Mouse (Mus musculus) G1E (cell line): ENCODE data around the gene Wdr92. TPM values are rescaled to one million over a fixed set of nuclear protein-coding genes. Genes with fewer than 3 reads are reported as not detected.

Experiments
- ATAC-seq: 2 replicates; pipeline ENCODE4 v1.8.0; 2016; ENCODE audit warnings: mild to moderate bottlenecking; ENCODE audit not compliant: insufficient number of reproducible peaks, poor library complexity, low FRiP score, severe bottlenecking; ENCODE audit errors: extremely low read depth
- DNase-seq: peaks from one replicate; pipeline ENCODE4 v3.0.0; 2012; ENCODE audit warnings: low spot score
- H3K27me3 ChIP-seq: 2 replicates; pipeline ENCODE4 v1.6.1; 2012; ENCODE audit warnings: mild to moderate bottlenecking, low read length, inconsistent platforms; ENCODE audit not compliant: insufficient read depth
- H3K36me3 ChIP-seq: replicated peaks from 2 replicates; pipeline ENCODE3; 2012; ENCODE audit warnings: mild to moderate bottlenecking, inconsistent platforms
- H3K4me1 ChIP-seq: 2 replicates; pipeline ENCODE4 v1.6.1; 2012; ENCODE audit warnings: low read depth, low read length, inconsistent platforms, mixed read lengths; ENCODE audit not compliant: insufficient read depth
- H3K4me3 ChIP-seq: 2 replicates; pipeline ENCODE4 v1.5.1; 2012; ENCODE audit warnings: low read depth, mild to moderate bottlenecking, inconsistent platforms, low read length, moderate library complexity, mixed read lengths
- H3K9me3 ChIP-seq: replicated peaks from 2 replicates; pipeline ENCODE4 v1.6.1; 2012; ENCODE audit warnings: inconsistent platforms
- CTCF ChIP-seq: IDR thresholded peaks from 2 replicates; pipeline ENCODE4 v1.5.1; 2012; ENCODE audit warnings: low read depth, low read length, inconsistent platforms, mixed read lengths
- GATA1 ChIP-seq: IDR thresholded peaks from 2 replicates; pipeline ENCODE4 v1.6.1; 2012; ENCODE audit warnings: borderline replicate concordance, low read length, inconsistent platforms, mixed read lengths
- GATA2 ChIP-seq: IDR thresholded peaks from 2 replicates; pipeline ENCODE4 v1.6.1; 2012; ENCODE audit warnings: low read depth, low read length, inconsistent platforms, borderline replicate concordance
- POLR2AphosphoS5 ChIP-seq: IDR thresholded peaks from 2 replicates; pipeline ENCODE4 v1.6.1; 2012; ENCODE audit warnings: low read depth, low read length, inconsistent platforms; ENCODE audit not compliant: insufficient replicate concordance
- TAL1 ChIP-seq: conservative IDR thresholded peaks from 2 replicates; pipeline ENCODE4 v1.6.1; 2012; ENCODE audit warnings: low read depth, low read length, inconsistent platforms, mixed read lengths
- polyA plus RNA-seq: library from polyadenylated mRNA; stranded (reverse); fragments of >175 nt; gene quantifications from 2 replicates; pipeline ENCODE4 v1.2.3, GENCODE M21; 2012
- total RNA-seq, 2 experiments: library from RNA; stranded (forward) in 1 of 2; stranded (reverse) in 1 of 2; fragments of 200-1000 nt in 1 of 2; fragments of >200 nt in 1 of 2; fragmentation: Nextera tagmentation in 1 of 2; gene quantifications; 2 replicates each; pipeline ENCODE4 v1.2.3; 2014 to 2017

Wdr92 gene
- total and polyA plus RNA-seq, 3 experiments = 4.8 to 45.1 (median 29.6) TPM

- Histone ChIP-seq H3K36me3 (peaks cover 92% of the 10 kb centered on the region), H3K27me3 (no peaks in the 10 kb centered on the region), H3K9me3 (no peaks in the 10 kb centered on the region), H3K4me3 (no peak overlapping the region), H3K4me1 (no peaks in the 10 kb centered on the region; the same call in 1 of the 2 replicates)
- TF ChIP-seq GATA2 (no peak), TAL1 (no peak), POLR2AphosphoS5 (no peak), CTCF (no peak), GATA1 (no peak)
- ATAC-seq (no peak), DNase-seq (no peak)
Observed at GRCm38 (mm10) chr11:17199840-17200501, 18.1 kb downstream of the Wdr92 start.

GRCm38 (mm10) chr11:17200936-17201335, 19.0 kb downstream of the Wdr92 start:
- peaks cover 92% of the 10 kb centered on the region for H3K36me3 ChIP-seq
- DNase-seq (no peak), ATAC-seq (no peak)
- H3K9me3 ChIP-seq = no peaks in the 10 kb centered on the region
- H3K27me3 ChIP-seq = no peaks in the 10 kb centered on the region
- H3K4me3 ChIP-seq = no peak overlapping the region
- H3K4me1 ChIP-seq = peaks cover 1% of the 10 kb centered on the region; the same call in 1 of the 2 replicates
- no peak for TF ChIP-seq GATA2
- TF ChIP-seq CTCF = no peak
- no peak for TF ChIP-seq POLR2AphosphoS5
- no peak for TF ChIP-seq GATA1
- no peak for TF ChIP-seq TAL1

DNA sequence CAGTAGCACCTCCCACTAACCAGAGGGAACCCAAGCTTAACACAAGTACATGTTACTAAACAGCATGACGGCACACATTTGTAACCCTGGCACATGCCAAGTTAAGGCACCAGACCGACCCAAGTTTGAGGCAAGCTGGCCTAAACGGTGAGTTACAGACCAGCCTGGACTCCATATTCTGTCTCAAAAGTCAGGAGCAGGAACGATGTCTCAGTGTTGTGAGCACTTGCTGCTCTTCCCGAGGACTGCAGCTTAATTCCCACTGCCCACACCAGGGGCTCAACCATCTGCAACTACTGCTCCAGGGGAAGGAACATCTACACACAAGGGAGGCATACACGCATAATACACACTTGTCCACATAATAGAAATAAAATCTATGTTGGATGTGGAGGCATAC, 20.6 kb downstream of the Wdr92 start:
- DNase-seq (no peak), ATAC-seq (no peak)
- no peaks in the 10 kb centered on the region for H3K27me3 ChIP-seq
- H3K4me1 ChIP-seq = peaks cover 7% of the 10 kb centered on the region; the same call in 1 of the 2 replicates
- H3K9me3 ChIP-seq = no peaks in the 10 kb centered on the region
- H3K36me3 ChIP-seq = peaks cover 92% of the 10 kb centered on the region
- no peak for TF ChIP-seq TAL1
- TF ChIP-seq POLR2AphosphoS5 = peak; percentile 81; the same call in 1 of the 2 replicates
- TF ChIP-seq GATA2 = no peak
- no peak for TF ChIP-seq GATA1
- H3K4me3 ChIP-seq = no peak overlapping the region

DNA sequence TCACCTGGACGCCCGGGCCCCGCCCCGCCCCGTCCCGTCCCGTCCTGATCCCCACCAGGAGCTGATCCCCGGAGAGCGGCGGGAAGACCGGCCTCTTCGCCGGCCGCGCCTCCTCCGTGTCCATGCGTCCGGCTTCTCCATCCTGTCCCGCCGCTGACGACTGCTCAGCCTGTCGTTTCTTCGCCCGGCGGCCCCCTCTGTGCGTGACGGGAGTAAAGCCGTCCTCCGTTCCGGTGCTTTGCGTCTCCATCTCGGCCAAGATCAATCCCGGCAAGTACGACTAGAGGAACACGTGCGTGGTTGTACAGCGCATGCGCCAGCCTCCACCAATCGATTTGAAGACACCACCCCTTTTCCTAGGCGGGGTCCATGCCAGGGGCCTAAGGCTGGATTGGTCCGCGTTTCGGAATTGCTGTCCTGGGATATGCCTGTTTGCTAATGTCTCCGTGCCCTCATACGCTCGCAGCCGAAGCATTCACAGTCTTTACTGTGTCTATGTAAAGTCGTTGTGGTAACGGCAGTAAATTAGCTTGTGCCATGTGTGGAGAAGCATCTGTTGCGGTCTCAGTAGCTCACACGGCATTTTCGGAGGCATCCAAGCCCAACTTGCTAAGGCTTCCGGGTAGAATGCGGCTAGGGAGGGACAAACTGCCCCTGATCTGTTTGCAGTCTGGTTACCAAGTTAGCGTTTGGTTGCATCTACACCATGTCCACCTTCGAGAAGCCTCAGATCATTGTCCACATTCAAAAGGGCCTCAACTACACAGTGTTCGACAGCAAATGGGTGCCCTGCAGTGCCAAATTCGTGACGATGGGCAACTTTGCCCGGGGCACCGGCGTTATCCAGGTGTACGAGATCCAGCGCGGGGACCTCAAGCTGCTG, 29.6 kb downstream of the Wdr92 start, which contains the start of gene Pno1:
Gene Pno1 (minus strand): TSS at position 311 of the 883 bp plus-strand sequence.
- peak; percentile 97 for DNase-seq
- Histone ChIP-seq H3K4me3 (peak within 1 kb of the TSS; percentile 88), H3K27me3 (no peaks in the 10 kb centered on the region), H3K4me1 (peaks cover 41% of the 10 kb centered on the region), H3K36me3 (peaks cover 55% of the 10 kb centered on the region), H3K9me3 (no peaks in the 10 kb centered on the region)
- TF ChIP-seq POLR2AphosphoS5 (no peak), GATA1 (no peak), CTCF (no peak), TAL1 (no peak), GATA2 (no peak)
- peak; percentile 78 for ATAC-seq

- no peak for TF ChIP-seq CTCF
- TF ChIP-seq TAL1 = no peak
- no peak for TF ChIP-seq GATA2
- no peak for TF ChIP-seq POLR2AphosphoS5
- no peak for TF ChIP-seq GATA1
- ATAC-seq = peak; percentile 23; the same call in 1 of the 2 replicates
- Histone ChIP-seq H3K4me3 (peak overlapping the region; percentile 88), H3K4me1 (peaks cover 39% of the 10 kb centered on the region), H3K27me3 (no peaks in the 10 kb centered on the region), H3K36me3 (peaks cover 50% of the 10 kb centered on the region), H3K9me3 (no peaks in the 10 kb centered on the region)
- peak; percentile 15 for DNase-seq
Observed at GRCm38 (mm10) chr11:17212141-17212495, 30.2 kb downstream of the Wdr92 start.

DNA sequence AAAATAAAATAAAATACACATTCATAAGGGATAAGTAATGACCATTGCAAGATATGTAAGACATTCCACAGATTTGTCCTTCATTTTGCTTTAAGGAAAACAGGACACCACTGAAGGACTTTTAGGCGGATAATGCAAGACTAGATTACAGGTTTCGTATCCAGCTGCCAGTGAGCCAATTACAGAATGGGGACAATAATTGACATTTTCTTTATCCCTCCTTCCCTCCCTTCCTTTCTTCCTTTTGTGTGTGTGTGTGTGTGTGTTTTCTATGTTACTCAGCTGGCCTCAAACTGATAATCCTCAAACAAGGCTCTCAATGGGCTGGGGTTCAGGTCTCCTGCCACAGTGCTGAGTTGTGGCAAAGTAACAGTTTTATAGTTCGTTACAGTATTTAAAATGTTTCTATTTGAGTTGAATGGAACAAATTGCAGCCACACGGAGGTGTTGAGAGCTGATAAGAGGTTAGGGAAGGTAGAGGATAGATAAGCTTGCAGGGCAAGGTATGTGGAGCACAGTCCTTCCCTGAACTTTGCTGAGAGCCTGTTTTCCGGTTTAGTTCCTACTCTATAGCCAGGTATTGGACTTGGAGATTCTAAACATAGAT, 31.1 kb downstream of the Wdr92 start:
- peak; percentile 71 for TF ChIP-seq TAL1
- TF ChIP-seq POLR2AphosphoS5 = no peak
- Histone ChIP-seq H3K27me3 (no peaks in the 10 kb centered on the region), H3K36me3 (peaks cover 48% of the 10 kb centered on the region), H3K4me3 (peak overlapping the region; percentile 88), H3K9me3 (no peaks in the 10 kb centered on the region), H3K4me1 (peaks cover 39% of the 10 kb centered on the region)
- ATAC-seq (peak; percentile 46), DNase-seq (peak; percentile 15)
